Mouse (Mus musculus) megakaryocyte, adult 5-6 weeks (primary cell): Measurements from ENCODE around the gene Ttn. TPM values are rescaled to one million over a fixed set of nuclear protein-coding genes. Genes with fewer than 3 reads are reported as not detected.

Experiments
- ATAC-seq: 2 replicates; pipeline ENCODE4 v1.8.0; 2016; ENCODE audit warnings: mild to moderate bottlenecking, inconsistent platforms; ENCODE audit not compliant: poor library complexity, severe bottlenecking
- total RNA-seq, 2 experiments: library from RNA; stranded (forward) in 1 of 2; stranded (reverse) in 1 of 2; fragments of 153-499, 151-499 nt in 1 of 2; fragments of 221-1000, 200-1000 nt in 1 of 2; gene quantifications; 2 replicates each; pipeline versions ENCODE4 v1.2.3 to v1.2.4; 2015 to 2017

Gene Ttn
- total RNA-seq, 2 experiments from 2014 or later = 0.02 to 0.11 TPM

DNA sequence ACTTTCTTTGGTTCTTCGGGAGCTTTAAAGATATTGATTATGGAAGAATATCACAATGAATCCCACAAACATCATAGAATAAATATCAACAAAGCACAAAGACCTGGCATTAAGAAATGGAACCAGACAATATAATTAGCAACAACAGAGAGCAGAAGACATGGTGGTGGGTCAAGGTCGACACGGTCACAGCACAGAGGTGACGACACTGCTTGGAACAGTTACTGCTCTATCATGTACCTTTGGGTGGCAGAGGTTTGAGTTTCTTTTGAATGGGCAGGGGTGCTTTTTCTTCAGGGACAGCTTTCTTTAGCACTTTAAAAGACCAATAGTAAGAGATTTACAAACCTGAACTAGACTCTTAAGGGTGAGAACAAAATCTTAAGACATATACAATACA, 132.3 kb downstream of the Ttn start:
- ATAC-seq = no peak

GRCm38 (mm10) chr2:76843162-76843561, 139.2 kb downstream of the Ttn start:
- ATAC-seq = no peak

- ATAC-seq = no peak
Measured at GRCm38 (mm10) chr2:76820472-76820871, 161.9 kb downstream of the Ttn start.

DNA sequence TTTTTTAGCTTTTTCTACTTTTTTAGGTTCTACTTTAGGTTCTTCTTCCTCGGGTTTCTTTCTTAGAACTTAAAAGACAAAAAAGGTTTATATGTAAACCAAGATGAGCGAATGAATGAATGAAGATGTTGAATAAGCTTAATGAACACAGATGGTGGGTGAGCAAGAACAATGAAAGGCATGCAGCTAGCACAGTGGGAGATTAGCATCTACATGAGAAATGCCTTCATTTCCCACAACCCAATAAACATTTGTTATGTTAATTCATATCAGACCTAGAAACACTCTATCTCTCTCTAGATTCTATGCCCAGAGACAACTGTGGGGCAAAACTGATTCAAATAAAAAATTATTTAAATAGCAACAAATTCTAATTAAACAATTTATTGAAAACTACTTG, 164.6 kb downstream of the Ttn start:
- ATAC-seq = no peak

- no peak for ATAC-seq
Measured at GRCm38 (mm10) chr2:76814048-76814817, 168.1 kb downstream of the Ttn start.

GRCm38 (mm10) chr2:76811160-76811559, 171.2 kb downstream of the Ttn start:
- ATAC-seq = no peak

DNA sequence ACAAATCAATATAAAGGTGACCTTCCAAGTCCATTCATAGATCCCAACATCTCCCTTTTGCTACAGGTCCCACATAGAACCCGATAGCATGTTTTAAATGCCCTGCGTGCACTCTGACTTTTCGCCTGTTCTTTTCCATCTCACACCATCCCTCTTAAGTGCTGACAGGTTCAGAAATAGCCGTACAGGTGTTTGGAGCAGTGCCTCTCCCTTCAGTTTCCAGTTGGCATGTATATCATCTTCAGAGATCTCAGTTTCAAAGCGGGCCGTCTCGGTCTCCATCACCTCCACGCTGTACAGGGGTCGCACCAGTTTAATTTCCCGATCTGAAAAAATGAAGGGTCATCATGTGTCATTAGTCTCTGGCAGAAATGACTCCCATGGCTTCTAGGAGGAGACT, 174.0 kb downstream of the Ttn start:
- no peak for ATAC-seq

- ATAC-seq = no peak
Measured at GRCm38 (mm10) chr2:76807284-76807683, 175.1 kb downstream of the Ttn start.

DNA sequence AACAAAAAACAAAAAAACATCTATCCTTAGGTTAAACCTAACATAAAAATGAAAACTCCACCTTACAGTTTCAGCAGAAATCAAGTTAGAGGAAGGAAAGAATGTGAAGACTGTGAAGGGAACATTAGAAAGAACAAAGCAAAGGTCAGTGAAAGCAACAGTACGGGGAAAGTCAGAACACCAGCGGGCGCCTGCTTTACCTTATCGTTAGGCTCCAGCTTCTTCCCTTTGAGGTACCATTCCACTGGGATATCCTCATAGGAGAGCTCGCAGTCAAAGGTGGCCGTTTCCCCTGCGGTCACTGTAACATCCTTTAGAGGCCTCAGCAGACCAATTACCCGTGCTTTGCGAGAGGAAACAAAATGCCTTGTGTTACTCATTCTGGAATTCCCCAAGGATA, 175.5 kb downstream of the Ttn start:
- no peak for ATAC-seq

GRCm38 (mm10) chr2:76806376-76806775, 176.0 kb downstream of the Ttn start:
- ATAC-seq = no peak

DNA sequence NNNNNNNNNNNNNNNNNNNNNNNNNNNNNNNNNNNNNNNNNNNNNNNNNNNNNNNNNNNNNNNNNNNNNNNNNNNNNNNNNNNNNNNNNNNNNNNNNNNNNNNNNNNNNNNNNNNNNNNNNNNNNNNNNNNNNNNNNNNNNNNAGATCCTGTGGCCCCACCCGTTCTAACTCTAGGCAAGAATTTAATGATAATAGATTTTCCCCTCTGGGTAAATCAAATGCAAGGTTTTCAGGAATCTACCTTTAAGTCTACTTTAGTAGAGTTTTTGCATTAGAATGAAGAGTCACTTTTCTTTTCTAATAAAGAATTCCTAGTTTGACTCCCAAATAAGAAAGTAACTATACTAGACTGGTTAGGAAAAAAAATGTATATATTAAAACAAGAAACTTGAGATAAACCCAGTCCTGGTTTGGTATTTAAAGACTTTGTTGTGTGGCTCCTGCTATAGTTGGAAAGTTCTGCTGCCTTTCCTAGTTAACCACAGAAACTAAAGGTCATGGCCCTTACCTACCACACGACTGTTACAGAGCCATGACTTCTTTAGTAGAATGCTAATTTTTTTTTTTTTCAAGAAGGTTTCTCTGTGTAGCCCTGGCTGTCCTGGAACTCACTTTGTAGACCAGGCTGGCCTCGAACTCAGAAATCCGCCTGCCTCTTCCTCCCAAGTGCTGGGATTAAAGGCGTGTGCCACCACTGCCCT, 177.0 kb downstream of the Ttn start:
- ATAC-seq = no peak

DNA sequence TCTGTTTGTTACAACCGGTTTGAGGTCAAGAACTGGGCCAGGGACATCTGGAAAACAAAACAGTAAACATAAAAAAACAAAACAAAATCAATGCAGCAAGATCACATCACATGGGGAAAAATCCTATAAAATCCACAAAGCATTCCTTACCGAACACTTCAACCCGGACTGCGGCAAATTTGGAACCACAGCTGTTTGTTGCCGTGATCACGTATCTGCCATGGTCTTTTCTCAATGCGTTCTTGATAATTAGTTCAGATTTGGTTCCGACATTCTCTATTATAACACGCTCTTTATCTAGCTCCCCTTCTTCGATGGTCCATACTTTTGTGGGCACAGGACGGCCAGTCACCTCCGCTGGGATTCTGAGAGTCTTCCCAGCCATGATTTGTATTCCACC, 198.2 kb downstream of the Ttn start:
- ATAC-seq = no peak

DNA sequence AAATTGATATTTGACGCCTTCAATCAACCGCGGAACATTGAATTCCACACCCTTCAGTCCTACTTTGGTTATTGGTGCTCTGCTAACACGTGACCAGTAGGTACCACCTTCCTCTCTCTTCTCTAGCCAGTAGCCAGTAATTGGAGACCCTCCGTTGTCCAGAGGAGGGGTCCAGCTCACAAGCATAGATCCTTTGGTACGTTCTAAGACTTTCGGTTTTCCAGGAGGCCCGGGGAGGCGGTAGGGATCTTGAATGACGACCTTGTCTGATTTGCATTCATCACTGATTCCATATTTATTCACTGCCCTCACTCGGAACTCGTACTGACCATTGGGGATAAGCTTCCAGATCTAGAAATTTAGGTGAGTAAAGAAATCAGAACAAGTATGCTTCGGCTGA, 201.6 kb downstream of the Ttn start:
- no peak for ATAC-seq

GRCm38 (mm10) chr2:76769831-76770230, 212.5 kb downstream of the Ttn start:
- no peak for ATAC-seq

DNA sequence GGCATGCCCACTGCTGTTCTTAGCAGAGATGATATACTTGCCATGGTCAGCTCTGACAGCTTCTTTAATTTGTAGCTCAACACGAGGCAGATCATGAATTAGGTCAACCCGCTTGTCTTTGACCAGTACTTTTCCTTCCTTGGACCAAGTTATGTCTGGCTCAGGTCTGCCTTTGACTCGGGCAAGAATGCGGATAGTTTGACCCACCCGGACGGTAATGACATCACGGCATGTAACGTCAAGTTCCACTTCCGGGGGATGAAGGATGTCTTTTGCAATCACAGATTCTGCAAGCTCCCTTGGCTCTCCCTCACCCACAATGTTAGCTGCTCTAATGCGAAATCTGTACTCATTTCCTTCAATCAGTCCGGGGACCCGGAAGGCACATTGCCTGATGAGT, 215.1 kb downstream of the Ttn start:
- ATAC-seq = no peak

GRCm38 (mm10) chr2:76764526-76764925, 217.8 kb downstream of the Ttn start:
- ATAC-seq = no peak

DNA sequence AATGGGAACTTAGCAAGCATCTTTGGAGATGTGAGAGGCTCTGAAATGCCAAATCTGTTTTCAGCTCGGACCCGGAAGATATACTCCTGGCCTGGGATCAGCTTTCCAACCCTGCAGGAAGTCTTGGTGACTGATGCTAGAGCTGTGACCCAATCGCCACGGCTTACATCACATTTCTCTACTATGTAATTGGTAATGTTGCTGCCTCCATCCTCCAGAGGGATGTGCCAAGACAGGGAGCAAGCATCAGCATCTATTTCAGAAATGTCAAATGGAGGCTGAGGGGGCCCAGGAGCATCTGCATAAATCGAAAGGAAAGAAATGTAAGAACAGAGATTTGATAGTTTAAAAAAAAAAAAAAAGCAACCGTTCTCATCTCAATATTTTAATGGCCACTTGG, 220.2 kb downstream of the Ttn start:
- no peak for ATAC-seq

DNA sequence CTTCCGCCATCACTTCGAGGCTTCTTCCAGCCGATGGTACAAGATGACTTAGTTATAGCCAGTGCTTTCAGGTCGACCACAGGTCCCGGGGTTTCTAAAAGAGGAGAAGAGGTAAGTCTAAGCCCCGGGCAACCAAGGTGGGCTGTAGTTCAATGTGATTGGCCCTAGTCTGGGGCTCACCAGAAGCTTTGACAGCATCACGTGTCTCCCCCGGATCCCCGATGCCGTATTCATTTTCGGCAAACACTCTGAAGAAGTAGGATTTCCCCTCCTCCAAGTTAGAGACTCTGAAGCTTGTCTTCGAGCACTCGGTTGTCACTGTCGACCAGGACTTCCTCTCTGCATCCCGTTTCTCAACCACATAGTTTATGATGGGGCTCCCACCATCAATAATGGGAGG, 225.9 kb downstream of the Ttn start:
- ATAC-seq = no peak

GRCm38 (mm10) chr2:76751993-76752392, 230.4 kb downstream of the Ttn start:
- ATAC-seq = no peak

DNA sequence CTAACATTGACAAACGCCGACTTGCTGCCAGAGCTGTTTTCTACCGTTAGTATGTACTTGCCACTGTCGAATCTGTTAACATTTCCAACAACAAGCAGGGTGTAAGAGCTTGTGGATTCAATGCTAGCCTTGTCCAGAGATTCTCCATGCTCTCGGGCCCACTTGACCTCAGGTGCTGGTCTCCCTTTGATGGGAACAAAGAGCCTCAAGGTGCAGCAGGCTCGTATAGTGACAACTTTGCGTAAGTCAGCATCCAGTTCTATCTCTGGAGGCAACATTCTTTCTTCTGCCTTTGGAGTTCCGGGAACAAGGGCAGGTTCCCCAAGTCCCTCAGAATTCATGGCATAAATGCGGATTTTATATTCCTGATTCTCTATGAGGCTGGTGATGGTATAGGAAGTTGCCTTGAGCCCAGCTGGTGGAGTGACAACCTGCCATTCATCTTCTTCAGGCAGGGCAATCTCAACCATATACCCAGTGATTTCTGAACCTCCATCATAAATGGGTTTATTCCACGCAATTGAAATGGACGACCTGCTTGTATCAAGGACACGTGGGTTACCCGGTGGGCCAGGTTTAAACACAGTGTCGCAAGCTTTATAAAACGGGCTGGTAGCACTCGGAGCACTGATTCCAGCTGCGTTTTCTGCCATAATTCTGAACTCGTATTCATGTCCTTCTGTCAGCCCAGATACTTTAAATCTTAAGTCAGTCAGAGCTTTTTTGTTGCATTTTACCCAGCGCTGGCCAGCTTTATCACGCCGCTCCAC, 232.8 kb downstream of the Ttn start:
- no peak for ATAC-seq

DNA sequence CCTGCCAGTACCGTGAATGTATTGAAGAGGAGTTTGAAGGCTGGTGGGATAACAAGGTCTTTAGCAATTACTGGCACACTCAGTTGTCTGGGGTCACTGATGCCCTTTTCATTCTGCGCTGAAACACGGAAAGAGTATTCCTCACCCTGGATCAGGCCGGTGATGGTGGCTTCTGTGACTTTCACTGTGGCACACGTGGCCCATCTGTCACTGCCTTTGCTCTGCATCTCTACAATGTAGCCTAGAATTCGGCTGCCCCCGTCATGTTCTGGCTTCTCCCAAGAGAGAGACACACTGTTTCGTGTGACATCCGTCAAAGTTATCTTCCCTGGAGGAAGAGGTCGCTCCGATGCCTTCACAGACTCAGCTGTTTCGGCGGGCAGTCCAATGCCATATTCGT, 233.7 kb downstream of the Ttn start:
- no peak for ATAC-seq

- ATAC-seq = no peak
Measured at GRCm38 (mm10) chr2:76719650-76720049, 262.7 kb downstream of the Ttn start.
